Mouse (Mus musculus) stomach, postnatal 0 days (tissue): Measurements from ENCODE around the gene Ropn1. TPM values are rescaled to one million over a fixed set of nuclear protein-coding genes. Genes with fewer than 3 reads are reported as not detected.
A peak's percentile ranks its signal among the peaks of the same experiment; 100 is the strongest.

Source experiments
- ATAC-seq: fragments of 200-750 bp; cut with Nextera tagmentation; 2 replicates; pipeline ENCODE4 v1.8.0; 2017; ENCODE audit not compliant: low FRiP score, low TSS enrichment
- DNase-seq: peaks from one replicate; pipeline ENCODE4 v3.0.0-alpha.2; 2016; ENCODE audit warnings: low spot score
- H3K27ac ChIP-seq: fragments of 300-500 bp; sonication (generic); replicated peaks from 2 replicates; pipeline ENCODE4 v1.5.1; 2014; ENCODE audit warnings: mild to moderate bottlenecking, control low read depth
- H3K27me3 ChIP-seq: fragments of 300-500 bp; sonication (generic); 2 replicates; pipeline ENCODE4 v1.6.1; 2014; ENCODE audit warnings: low read length; ENCODE audit not compliant: control insufficient read depth, insufficient read depth
- H3K36me3 ChIP-seq: fragments of 300-500 bp; sonication (generic); 2 replicates; pipeline ENCODE4 v1.6.1; 2014; ENCODE audit warnings: low read length, mixed read lengths; ENCODE audit not compliant: control insufficient read depth, insufficient read depth
- H3K4me1 ChIP-seq: fragments of 300-500 bp; sonication (generic); replicated peaks from 2 replicates; pipeline ENCODE4 v1.6.1; 2014; ENCODE audit warnings: antibody characterized with exemption; ENCODE audit not compliant: control insufficient read depth, insufficient read depth
- H3K4me2 ChIP-seq: fragments of 300-500 bp; sonication (generic); replicated peaks from 2 replicates; pipeline ENCODE4 v1.6.1; 2014; ENCODE audit warnings: low read depth, mild to moderate bottlenecking, control low read depth, moderate library complexity
- H3K4me3 ChIP-seq: fragments of 300-500 bp; sonication (generic); 2 replicates; pipeline ENCODE4 v1.5.1; 2014; ENCODE audit warnings: low read depth, low read length, control low read depth
- H3K9ac ChIP-seq: fragments of 300-500 bp; sonication (generic); 2 replicates; pipeline ENCODE4 v1.6.1; 2014; ENCODE audit warnings: mild to moderate bottlenecking, low read length, control low read depth, mixed read lengths
- H3K9me3 ChIP-seq: fragments of 300-500 bp; sonication (generic); 2 replicates; pipeline ENCODE4 v1.6.1; 2016; ENCODE audit warnings: low read length; ENCODE audit not compliant: control insufficient read depth
- CTCF ChIP-seq: IDR thresholded peaks from 2 replicates; pipeline ENCODE4 v1.5.1; 2016; ENCODE audit warnings: antibody characterized with exemption, low read depth, mild to moderate bottlenecking, moderate library complexity
- EP300 ChIP-seq: optimal IDR thresholded peaks from 2 replicates; pipeline ENCODE3; 2016; ENCODE audit warnings: antibody characterized with exemption
- WGBS: fragments of 180-500 bp; shearing (Covaris S2); extraction: QIAGEN DNeasy Blood & Tissue Kit; methylation state at CpG from one replicate; pipeline ENCODE4 v1.1.7; 2014; 5-methylcytosine and 5-hydroxymethylcytosine counted together
- polyA plus RNA-seq: library from polyadenylated mRNA; unstranded; fragments of >200 nt; fragmentation: Nextera tagmentation; extraction: Ambion mirVana; gene quantifications from 2 replicates; pipeline ENCODE4 v1.2.1, GENCODE M21; 2015

The Ropn1 gene
- polyA plus RNA-seq, 1 experiment from 2014 or later, result not detected

GRCm38 (mm10) chr16:34657983-34658382, 8.3 kb downstream of the Ropn1 start:
- TF ChIP-seq EP300 (no peak), CTCF (no peak)
- H3K4me2 ChIP-seq, result peak overlapping the region; percentile 54
- H3K9me3 ChIP-seq, result no peaks in the 10 kb centered on the region
- no peak overlapping the region for H3K27ac ChIP-seq
- no peak for ATAC-seq
- H3K9ac ChIP-seq, result no peak overlapping the region
- 30% methylated on average over 5 of the region's 5 CpGs for WGBS
- H3K27me3 ChIP-seq, result no peaks in the 10 kb centered on the region
- peak overlapping the region; percentile 24; the same call in 1 of the 2 replicates for H3K4me3 ChIP-seq
- H3K36me3 ChIP-seq, result no peaks in the 10 kb centered on the region
- DNase-seq, result no peak
- H3K4me1 ChIP-seq, result peaks cover 3% of the 10 kb centered on the region; the same call in 1 of the 2 replicates

- ATAC-seq (no peak), DNase-seq (no peak)
- WGBS, result 40% methylated on average over 11 of the region's 11 CpGs
Measured at GRCm38 (mm10) chr16:34658388-34658787, 8.7 kb downstream of the Ropn1 start.

GRCm38 (mm10) chr16:34664553-34664952, 14.8 kb downstream of the Ropn1 start:
- DNase-seq, result no peak
- no peak overlapping the region for H3K9ac ChIP-seq
- no peak overlapping the region for H3K4me3 ChIP-seq
- H3K4me2 ChIP-seq, result no peak overlapping the region
- H3K27ac ChIP-seq, result no peak overlapping the region
- H3K4me1 ChIP-seq, result no peaks in the 10 kb centered on the region
- no peak for ATAC-seq
- H3K27me3 ChIP-seq, result no peaks in the 10 kb centered on the region
- WGBS, result 73% methylated on average over 3 of the region's 3 CpGs
- H3K36me3 ChIP-seq, result no peaks in the 10 kb centered on the region
- no peaks in the 10 kb centered on the region for H3K9me3 ChIP-seq
- TF ChIP-seq EP300 (no peak), CTCF (no peak)

More at GRCm38 (mm10) chr16:34658388-34658787, 8.7 kb downstream of the Ropn1 start:
- H3K27me3 ChIP-seq, result no peaks in the 10 kb centered on the region
- peaks cover 3% of the 10 kb centered on the region; the same call in 1 of the 2 replicates for H3K4me1 ChIP-seq
- no peak overlapping the region for H3K4me3 ChIP-seq
- no peak overlapping the region for H3K27ac ChIP-seq
- peak overlapping the region; percentile 54 for H3K4me2 ChIP-seq
- TF ChIP-seq CTCF, result no peak
- TF ChIP-seq EP300, result no peak
- no peaks in the 10 kb centered on the region for H3K36me3 ChIP-seq
- no peaks in the 10 kb centered on the region for H3K9me3 ChIP-seq
- no peak overlapping the region for H3K9ac ChIP-seq

- WGBS, result 9% methylated on average over 20 of the region's 20 CpGs
- Histone ChIP-seq H3K27me3 (no peaks in the 10 kb centered on the region), H3K4me2 (peak overlapping the region; percentile 35; the same call in 1 of the 2 replicates), H3K4me1 (no peaks in the 10 kb centered on the region), H3K36me3 (no peaks in the 10 kb centered on the region), H3K9ac (no peak overlapping the region), H3K9me3 (no peaks in the 10 kb centered on the region), H3K27ac (no peak overlapping the region), H3K4me3 (0 out of 2 replicates have a peak overlapping the region, but pooled peaks have one; percentile 6)
- DNase-seq (peak; percentile 74), ATAC-seq (peak; percentile 74)
- no peak for TF ChIP-seq EP300
- peak; percentile 99 for TF ChIP-seq CTCF
Measured at GRCm38 (mm10) chr16:34667031-34667726, 17.5 kb downstream of the Ropn1 start.

GRCm38 (mm10) chr16:34668341-34668740, 18.6 kb downstream of the Ropn1 start:
- Histone ChIP-seq H3K9ac (no peak overlapping the region), H3K4me2 (no peak overlapping the region), H3K4me1 (no peaks in the 10 kb centered on the region), H3K4me3 (no peak overlapping the region), H3K27ac (no peak overlapping the region), H3K9me3 (no peaks in the 10 kb centered on the region), H3K27me3 (no peaks in the 10 kb centered on the region), H3K36me3 (no peaks in the 10 kb centered on the region)
- TF ChIP-seq EP300 (no peak), CTCF (no peak)
- WGBS, result 72% methylated on average over 9 of the region's 9 CpGs
- no peak for ATAC-seq
- no peak for DNase-seq

- DNase-seq (no peak), ATAC-seq (no peak)
- Histone ChIP-seq H3K9me3 (no peaks in the 10 kb centered on the region), H3K4me2 (no peak overlapping the region), H3K36me3 (no peaks in the 10 kb centered on the region), H3K27ac (no peak overlapping the region), H3K4me3 (no peak overlapping the region), H3K4me1 (no peaks in the 10 kb centered on the region), H3K27me3 (no peaks in the 10 kb centered on the region), H3K9ac (no peak overlapping the region)
- WGBS, result 42% methylated on average over 7 of the region's 7 CpGs
- TF ChIP-seq CTCF, result no peak
- TF ChIP-seq EP300, result no peak
Measured at GRCm38 (mm10) chr16:34671966-34672365, 22.2 kb downstream of the Ropn1 start.
